Mouse (Mus musculus): ENCODE data around the gene Pakap. TPM values are rescaled to one million over a fixed set of nuclear protein-coding genes. Genes with fewer than 3 reads are reported as not detected.

Gene Pakap
- total and polyA plus RNA-seq, 2 experiments: 0.06 to 0.18 TPM

GRCm38 (mm10) chr4:57680186-57680585, 112.2 kb downstream of the Pakap start:
- H3K27ac ChIP-seq (replicated peaks; ENCODE audit: insufficient read depth, low read depth, low read length): no peak overlapping the region
- no peaks in the 10 kb centered on the region for H3K27me3 ChIP-seq (ENCODE audit: control insufficient read depth, insufficient read depth, low read length)
- 88% methylated on average over 12 of the region's 12 CpGs for WGBS
- H3K79me2 ChIP-seq (ENCODE audit: control insufficient read depth, insufficient read depth, low read length): no peaks in the 10 kb centered on the region
- no peak overlapping the region for H3K4me3 ChIP-seq (ENCODE audit: insufficient read depth, low read depth, low read length)
- no peaks in the 10 kb centered on the region for H3K36me3 ChIP-seq (ENCODE audit: control insufficient read depth, insufficient read depth, low read length)
- DNase-seq (ENCODE audit: extremely low read depth, low read depth, low spot score): no peak
- H3K9ac ChIP-seq (ENCODE audit: low read depth, low read length): no peak overlapping the region
- no peaks in the 10 kb centered on the region; the same call in 1 of the 2 replicates for H3K4me1 ChIP-seq (ENCODE audit: control insufficient read depth, insufficient read depth, low read length)
- no peak for TF ChIP-seq CTCF (IDR thresholded peaks at IDR 0.05; ENCODE audit: low read depth, low read length)
- no peak for TF ChIP-seq POLR2A (IDR thresholded peaks at IDR 0.05; ENCODE audit: extremely low read depth, insufficient read depth, low read length)

DNA sequence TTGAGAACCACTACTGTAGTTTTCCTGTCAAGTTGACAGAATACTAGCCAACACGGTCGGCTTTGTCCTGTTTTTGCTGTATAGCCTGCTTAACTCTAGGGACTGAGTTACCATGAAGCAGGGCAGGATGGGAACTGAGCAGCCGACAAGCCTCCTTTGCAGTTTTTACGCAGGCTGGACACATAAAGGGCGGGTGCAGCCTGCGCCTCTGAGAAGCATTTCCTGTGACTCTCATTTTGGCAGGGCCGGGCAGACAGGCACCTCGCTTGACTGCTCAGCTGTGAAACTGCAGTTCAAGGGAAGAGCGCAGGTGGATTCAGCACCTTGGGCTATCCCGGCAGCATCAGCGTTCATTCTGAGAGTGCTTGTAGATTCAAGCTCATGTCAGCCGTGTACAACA, 113.5 kb downstream of the Pakap start:
- DNase-seq (ENCODE audit: extremely low read depth, low read depth, low spot score): no peak
- no peaks in the 10 kb centered on the region for H3K27me3 ChIP-seq (ENCODE audit: control insufficient read depth, insufficient read depth, low read length)
- H3K4me1 ChIP-seq (ENCODE audit: control insufficient read depth, insufficient read depth, low read length): no peaks in the 10 kb centered on the region
- no peak overlapping the region for H3K4me3 ChIP-seq (ENCODE audit: insufficient read depth, low read depth, low read length)
- H3K9ac ChIP-seq (ENCODE audit: low read depth, low read length): no peak overlapping the region
- WGBS: 67% methylated on average over 12 of the region's 12 CpGs
- no peaks in the 10 kb centered on the region for H3K79me2 ChIP-seq (ENCODE audit: control insufficient read depth, insufficient read depth, low read length)
- H3K27ac ChIP-seq (replicated peaks; ENCODE audit: insufficient read depth, low read depth, low read length): no peak overlapping the region
- H3K36me3 ChIP-seq (ENCODE audit: control insufficient read depth, insufficient read depth, low read length): no peaks in the 10 kb centered on the region
- no peak for TF ChIP-seq POLR2A (IDR thresholded peaks at IDR 0.05; ENCODE audit: extremely low read depth, insufficient read depth, low read length)

- Histone ChIP-seq H3K27ac (replicated peaks; ENCODE audit: insufficient read depth, low read depth, low read length) (no peak overlapping the region), H3K36me3 (ENCODE audit: control insufficient read depth, insufficient read depth, low read length) (no peaks in the 10 kb centered on the region), H3K79me2 (ENCODE audit: control insufficient read depth, insufficient read depth, low read length) (no peaks in the 10 kb centered on the region), H3K4me3 (ENCODE audit: insufficient read depth, low read depth, low read length) (no peak overlapping the region), H3K27me3 (ENCODE audit: control insufficient read depth, insufficient read depth, low read length) (no peaks in the 10 kb centered on the region), H3K4me1 (ENCODE audit: control insufficient read depth, insufficient read depth, low read length) (no peaks in the 10 kb centered on the region), H3K9ac (ENCODE audit: low read depth, low read length) (no peak overlapping the region)
- DNase-seq (ENCODE audit: extremely low read depth, low read depth, low spot score): no peak
- 84% methylated on average over 2 of the region's 2 CpGs for WGBS
- TF ChIP-seq CTCF (IDR thresholded peaks at IDR 0.05; ENCODE audit: low read depth, low read length) (no peak), POLR2A (IDR thresholded peaks at IDR 0.05; ENCODE audit: extremely low read depth, insufficient read depth, low read length) (no peak)
Measured at GRCm38 (mm10) chr4:57682341-57682740, 114.4 kb downstream of the Pakap start.

DNA sequence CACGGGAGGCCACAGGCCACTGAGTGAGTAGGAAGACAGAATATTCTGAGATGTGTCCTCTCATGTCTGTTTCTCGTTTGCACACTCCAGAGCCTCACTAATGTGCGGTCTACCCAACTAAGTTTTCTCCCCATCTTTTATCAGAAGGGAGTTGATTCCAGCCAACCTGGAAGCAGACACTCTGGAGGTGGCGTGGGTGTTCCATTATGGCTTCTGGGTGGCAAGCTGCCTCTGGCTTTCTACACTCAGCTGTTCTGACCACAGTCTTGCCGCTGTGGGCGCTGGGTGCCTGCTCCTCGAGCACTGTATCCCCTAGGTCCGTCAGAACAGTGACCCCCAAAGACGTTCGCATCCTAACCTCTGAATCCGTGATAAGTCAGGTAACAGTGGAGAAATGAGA, 115.0 kb downstream of the Pakap start:
- no peak for DNase-seq (ENCODE audit: extremely low read depth, low read depth, low spot score)
- Histone ChIP-seq H3K9ac (ENCODE audit: low read depth, low read length) (no peak overlapping the region), H3K79me2 (ENCODE audit: control insufficient read depth, insufficient read depth, low read length) (no peaks in the 10 kb centered on the region), H3K27me3 (ENCODE audit: control insufficient read depth, insufficient read depth, low read length) (no peaks in the 10 kb centered on the region), H3K27ac (replicated peaks; ENCODE audit: insufficient read depth, low read depth, low read length) (no peak overlapping the region), H3K36me3 (ENCODE audit: control insufficient read depth, insufficient read depth, low read length) (no peaks in the 10 kb centered on the region), H3K4me1 (ENCODE audit: control insufficient read depth, insufficient read depth, low read length) (no peaks in the 10 kb centered on the region), H3K4me3 (ENCODE audit: insufficient read depth, low read depth, low read length) (no peak overlapping the region)
- TF ChIP-seq POLR2A (IDR thresholded peaks at IDR 0.05; ENCODE audit: extremely low read depth, insufficient read depth, low read length): no peak
- no peak for TF ChIP-seq CTCF (IDR thresholded peaks at IDR 0.05; ENCODE audit: low read depth, low read length)
- WGBS: 87% methylated on average over 11 of the region's 11 CpGs

DNA sequence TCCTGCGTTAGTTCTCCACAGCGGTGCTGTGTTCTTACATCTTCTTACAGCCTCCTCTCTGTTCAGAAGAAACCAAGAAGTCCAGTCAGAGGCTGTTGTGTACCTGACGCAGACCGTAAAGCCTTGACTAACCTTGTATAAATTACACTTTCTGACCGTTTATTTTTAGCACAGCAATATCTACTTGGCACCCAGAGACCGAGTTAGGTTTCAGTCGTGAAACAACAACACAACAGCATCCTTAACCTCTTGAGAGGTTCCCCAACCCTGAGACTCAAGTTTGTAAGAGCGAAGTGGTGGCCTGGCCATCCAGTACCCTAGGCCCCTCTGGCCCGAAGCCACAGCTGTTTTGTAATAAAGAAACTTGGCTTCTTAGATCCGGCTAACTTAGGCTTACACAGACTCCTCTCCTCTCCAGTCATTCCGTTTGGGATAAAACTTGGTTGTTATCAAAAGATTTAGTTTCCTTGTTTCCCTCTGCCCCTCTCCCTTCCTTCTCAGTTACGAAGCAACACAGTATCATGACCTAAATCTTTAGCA, 116.8 kb downstream of the Pakap start:
- Histone ChIP-seq H3K4me1 (ENCODE audit: control insufficient read depth, insufficient read depth, low read length) (no peaks in the 10 kb centered on the region), H3K27ac (replicated peaks; ENCODE audit: insufficient read depth, low read depth, low read length) (no peak overlapping the region), H3K4me3 (ENCODE audit: insufficient read depth, low read depth, low read length) (no peak overlapping the region), H3K9ac (ENCODE audit: low read depth, low read length) (no peak overlapping the region), H3K36me3 (ENCODE audit: control insufficient read depth, insufficient read depth, low read length) (no peaks in the 10 kb centered on the region), H3K27me3 (ENCODE audit: control insufficient read depth, insufficient read depth, low read length) (no peaks in the 10 kb centered on the region), H3K79me2 (ENCODE audit: control insufficient read depth, insufficient read depth, low read length) (no peaks in the 10 kb centered on the region)
- 77% methylated on average over 12 of the region's 12 CpGs for WGBS
- TF ChIP-seq CTCF (IDR thresholded peaks at IDR 0.05; ENCODE audit: low read depth, low read length) (no peak), POLR2A (IDR thresholded peaks at IDR 0.05; ENCODE audit: extremely low read depth, insufficient read depth, low read length) (no peak)
- DNase-seq (ENCODE audit: extremely low read depth, low read depth, low spot score): no peak

DNA sequence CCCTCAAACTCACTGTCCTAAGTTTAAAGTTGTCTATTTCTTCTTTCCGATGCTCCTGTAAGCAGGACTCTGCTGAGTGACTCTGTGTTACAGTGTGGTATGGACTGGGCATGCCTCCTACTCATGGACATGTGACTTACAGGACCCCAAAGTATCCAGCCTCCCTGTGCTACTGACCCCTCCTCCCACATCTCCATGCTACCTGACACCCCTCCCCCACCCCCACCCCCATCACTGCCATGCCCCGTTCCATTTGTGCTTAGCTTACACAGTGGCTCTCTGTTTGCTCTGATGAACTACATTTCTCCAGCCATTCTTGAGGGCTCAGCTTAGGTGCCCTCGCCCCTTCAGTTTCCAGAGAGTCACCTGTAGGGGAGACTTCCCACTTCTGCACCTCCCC, 118.8 kb downstream of the Pakap start:
- Histone ChIP-seq H3K36me3 (ENCODE audit: control insufficient read depth, insufficient read depth, low read length) (no peaks in the 10 kb centered on the region), H3K9ac (ENCODE audit: low read depth, low read length) (no peak overlapping the region), H3K79me2 (ENCODE audit: control insufficient read depth, insufficient read depth, low read length) (no peaks in the 10 kb centered on the region), H3K27ac (replicated peaks; ENCODE audit: insufficient read depth, low read depth, low read length) (no peak overlapping the region), H3K4me3 (ENCODE audit: insufficient read depth, low read depth, low read length) (no peak overlapping the region), H3K27me3 (ENCODE audit: control insufficient read depth, insufficient read depth, low read length) (no peaks in the 10 kb centered on the region), H3K4me1 (ENCODE audit: control insufficient read depth, insufficient read depth, low read length) (no peaks in the 10 kb centered on the region)
- TF ChIP-seq POLR2A (IDR thresholded peaks at IDR 0.05; ENCODE audit: extremely low read depth, insufficient read depth, low read length) (no peak), CTCF (IDR thresholded peaks at IDR 0.05; ENCODE audit: low read depth, low read length) (no peak)
- whole genome bisulfite sequencing: 64% methylated on average over 3 of the region's 3 CpGs
- no peak for DNase-seq (ENCODE audit: extremely low read depth, low read depth, low spot score)

All from liver, adult 2 months (tissue).